In the genomic region with DNA sequence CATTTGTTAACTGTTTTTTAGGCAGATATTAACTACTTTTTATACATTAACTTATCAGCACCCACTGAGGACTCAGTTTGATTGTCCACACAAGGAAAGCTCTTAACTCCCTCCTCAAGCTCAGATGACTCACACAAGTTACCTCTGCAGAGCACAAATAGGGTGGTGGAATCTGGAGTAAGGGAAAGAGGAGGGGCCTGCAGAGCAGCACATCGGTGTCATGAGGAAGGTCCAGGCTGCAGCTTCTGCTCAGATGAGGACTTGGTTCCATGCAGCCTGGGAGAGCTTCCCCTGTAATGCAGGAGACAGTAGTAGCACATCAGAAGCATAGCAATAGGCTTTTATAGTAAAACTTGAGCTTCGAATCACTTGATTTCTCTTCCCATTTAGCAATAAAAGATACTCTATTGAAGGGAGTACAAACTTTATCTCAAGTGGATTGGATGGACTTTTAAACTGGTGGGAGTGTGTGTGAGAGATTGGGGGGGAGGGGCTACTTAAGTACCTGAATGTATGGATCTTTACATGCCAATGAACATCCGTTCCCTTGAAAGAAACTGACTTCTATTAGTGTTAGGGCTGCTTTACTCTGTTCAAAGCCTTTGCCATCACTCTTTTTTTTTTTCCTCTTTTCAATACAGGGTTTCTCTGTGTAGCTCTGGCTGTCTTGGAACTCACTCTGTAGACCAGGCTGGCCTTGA, we compare ENCODE assay signal across 19 mouse cellular contexts. TPM values are rescaled to one million over a fixed set of nuclear protein-coding genes. Genes with fewer than 3 reads are reported as not detected.
A peak's percentile ranks its signal among the peaks of the same experiment; 100 is the strongest.
DNase-seq lines count a peak whose midpoint lies in the region; ATAC-seq and TF ChIP-seq lines count a peak whose summit lies in the region.
"Had no signal": no experiment of that assay in that cellular context is flagged by ENCODE, and none has a peak within 500 bp of the region (broad histone marks: within the 10 kb centered on the region; RNA-seq: fewer than 3 reads in every experiment).

No protein-coding gene starts in this region.

- intact Hi-C loops in heart, postnatal 10 days (cut with DNase I): no loop called here

- peak overlapping the region; percentile 50; the same call in 1 of the 2 replicates for H3K27ac ChIP-seq in heart, embryonic 13.5 days (replicated peaks)
- peak overlapping the region; percentile 10; the same call in 1 of the 2 replicates for H3K27ac ChIP-seq in kidney, postnatal 0 days
- H3K27ac ChIP-seq: forebrain, embryonic 10.5 days; hindbrain, embryonic 10.5 days; hindbrain, postnatal 0 days had no signal

- ATAC-seq in heart, embryonic 13.5 days (ENCODE audit: extremely low read depth, insufficient number of reproducible peaks, low FRiP score, low TSS enrichment): no peak
- no peak for ATAC-seq in kidney, postnatal 0 days (replicated peaks; ENCODE audit: low FRiP score, low read depth)
- ATAC-seq: forebrain, postnatal 0 days; hindbrain, postnatal 0 days had no signal

- 67% methylated on average over 3 of the region's 3 CpGs for WGBS in heart, embryonic 13.5 days
- 83% methylated on average over 3 of the region's 3 CpGs for WGBS in kidney, postnatal 0 days

- H3K4me2 ChIP-seq in heart, embryonic 13.5 days: no peak overlapping the region
- no peak overlapping the region for H3K4me2 ChIP-seq in kidney, postnatal 0 days (ENCODE audit: low read length)
- H3K4me2 ChIP-seq: midbrain, embryonic 11.5 days had no signal

- H3K36me3 ChIP-seq in heart, embryonic 13.5 days: peaks cover 61% of the 10 kb centered on the region
- 0 out of 2 replicates have a peak, but pooled peaks cover 11% of the 10 kb centered on the region for H3K36me3 ChIP-seq in kidney, postnatal 0 days (ENCODE audit: insufficient read depth, low read length)

- H3K4me1 ChIP-seq in heart, embryonic 13.5 days: peaks cover 65% of the 10 kb centered on the region
- H3K4me1 ChIP-seq in kidney, postnatal 0 days (replicated peaks; ENCODE audit: insufficient read depth, low read length): peaks cover 9% of the 10 kb centered on the region
- H3K4me1 ChIP-seq: forebrain, embryonic 10.5 days; hindbrain, embryonic 10.5 days had no signal

- DNase-seq in heart, postnatal 10 days: no peak
- no peak for DNase-seq in kidney, postnatal 0 days (ENCODE audit: low spot score)
- no peak for DNase-seq in kidney, postnatal 25 days
- DNase-seq in lung, postnatal 36 days: peak; percentile 50
- DNase-seq in lung, postnatal 10 days: no peak
- no peak for DNase-seq in neural tube, embryonic 10.5 days (ENCODE audit: extremely low spot score, low spot score)
- no peak for DNase-seq in urinary bladder, postnatal 4 days (ENCODE audit: low spot score in 2 of 2)
- DNase-seq: adrenal gland, adult 2 months; cerebellum, adult 2 months; forebrain, postnatal 0 days; gastrocnemius, postnatal 36 days; left cerebral cortex, postnatal 4 days; retina, postnatal 1 day; thymus, postnatal 25 days had no signal

- H3K9me3 ChIP-seq in heart, embryonic 13.5 days: no peaks in the 10 kb centered on the region
- no peaks in the 10 kb centered on the region for H3K9me3 ChIP-seq in kidney, postnatal 0 days (replicated peaks; ENCODE audit: low read length)
- H3K9me3 ChIP-seq: forebrain, embryonic 10.5 days; hindbrain, embryonic 10.5 days had no signal

- no peak for TF ChIP-seq CTCF in kidney, postnatal 0 days (IDR thresholded peaks at IDR 0.05; ENCODE audit: low read depth)

- H3K9ac ChIP-seq in heart, embryonic 13.5 days: no peak overlapping the region
- no peak overlapping the region for H3K9ac ChIP-seq in kidney, postnatal 0 days (ENCODE audit: low read depth, low read length)
- H3K9ac ChIP-seq: forebrain, postnatal 0 days had no signal

- no peaks in the 10 kb centered on the region for H3K27me3 ChIP-seq in heart, embryonic 13.5 days (replicated peaks)
- no peaks in the 10 kb centered on the region for H3K27me3 ChIP-seq in kidney, postnatal 0 days (ENCODE audit: insufficient read depth, low read length)

- H3K4me3 ChIP-seq in heart, embryonic 13.5 days: no peak overlapping the region
- no peak overlapping the region for H3K4me3 ChIP-seq in kidney, postnatal 0 days (replicated peaks; ENCODE audit: low read depth, low read length)
- H3K4me3 ChIP-seq: forebrain, embryonic 10.5 days; hindbrain, embryonic 10.5 days had no signal

RNA-seq across cellular contexts. Expression of a gene that starts 39.9 kb away (rescaled TPM):
- 53.2 and 53.3 TPM in 2 replicates for polyA plus RNA-seq in heart, embryonic 13.5 days (2015; fragmentation: Nextera tagmentation; extraction: Ambion mirVana)
- total RNA-seq in heart, postnatal 10 days (2021): 10 to 100 TPM; 66.0 to 66.8 TPM
- polyA plus RNA-seq in kidney, postnatal 0 days (2015; fragmentation: Nextera tagmentation; extraction: Ambion mirVana): 56.7 and 61.8 TPM in 2 replicates
